Mouse (Mus musculus) limb, embryonic 14.5 days (tissue): ENCODE measurements around the gene Opa3. TPM values are rescaled to one million over a fixed set of nuclear protein-coding genes. Genes with fewer than 3 reads are reported as not detected.
A peak's percentile ranks its signal among the peaks of the same experiment; 100 is the strongest.

Experiments
- ATAC-seq: fragments of 200-750 bp; cut with Nextera tagmentation; 2 replicates; pipeline ENCODE4 v1.8.0; 2017; ENCODE audit warnings: low read depth, moderate number of reproducible peaks, moderate TSS enrichment; ENCODE audit not compliant: low FRiP score
- DNase-seq: peaks from one replicate; pipeline ENCODE4 v3.0.0-alpha.2; 2015; ENCODE audit warnings: low spot score
- H3K27ac ChIP-seq: fragments of 300-500 bp; sonication (generic); replicated peaks from 2 replicates; pipeline ENCODE4 v1.5.1; 2014; ENCODE audit warnings: low read depth, mild to moderate bottlenecking, low read length, moderate library complexity, mixed read lengths
- H3K27me3 ChIP-seq: fragments of 300-500 bp; sonication (generic); 2 replicates; pipeline ENCODE4 v1.6.1; 2014; ENCODE audit warnings: low read length, mixed read lengths; ENCODE audit not compliant: control insufficient read depth, insufficient read depth
- H3K36me3 ChIP-seq: fragments of 300-500 bp; sonication (generic); 2 replicates; pipeline ENCODE4 v1.6.1; 2014; ENCODE audit warnings: mild to moderate bottlenecking, low read length, moderate library complexity, mixed read lengths; ENCODE audit not compliant: control insufficient read depth, insufficient read depth
- H3K4me1 ChIP-seq: fragments of 300-500 bp; sonication (generic); 2 replicates; pipeline ENCODE4 v1.6.1; 2014; ENCODE audit warnings: antibody characterized with exemption, low read length, mixed read lengths; ENCODE audit not compliant: control insufficient read depth, insufficient read depth
- H3K4me2 ChIP-seq: fragments of 300-500 bp; sonication (generic); replicated peaks from 2 replicates; pipeline ENCODE4 v1.6.1; 2014; ENCODE audit warnings: low read depth, mild to moderate bottlenecking, low read length, moderate library complexity; ENCODE audit not compliant: severe bottlenecking
- H3K4me3 ChIP-seq: fragments of 300-500 bp; sonication (generic); replicated peaks from 2 replicates; pipeline ENCODE4 v1.5.1; 2014; ENCODE audit warnings: low read length
- H3K9ac ChIP-seq: fragments of 300-500 bp; sonication (generic); 2 replicates; pipeline ENCODE4 v1.6.1; 2014; ENCODE audit warnings: mild to moderate bottlenecking, low read depth, low read length, moderate library complexity; ENCODE audit not compliant: severe bottlenecking
- H3K9me3 ChIP-seq: fragments of 300-500 bp; sonication (generic); 2 replicates; pipeline ENCODE4 v1.6.1; 2016; ENCODE audit warnings: low read length; ENCODE audit not compliant: control insufficient read depth
- POLR2A ChIP-seq: fragments of 200-500 bp; IDR thresholded peaks from 2 replicates; pipeline ENCODE4 v1.8.0; 2012; ENCODE audit warnings: inconsistent platforms, mild to moderate bottlenecking, moderate library complexity, borderline replicate concordance; ENCODE audit not compliant: insufficient read depth, insufficient read length; ENCODE audit errors: extremely low read depth
- WGBS: fragments of 180-500 bp; shearing (Covaris S2); extraction: QIAGEN DNeasy Blood & Tissue Kit; methylation state at CpG from one replicate; pipeline ENCODE4 v1.1.7; 2014; 5-methylcytosine and 5-hydroxymethylcytosine counted together
- polyA plus RNA-seq, 2 experiments: library from polyadenylated mRNA; depleted of rRNA in 1 of 2; stranded (reverse) in 1 of 2; unstranded in 1 of 2; fragments of >200 nt; fragmentation: Nextera tagmentation in 1 of 2; extraction: Ambion mirVana in 1 of 2; gene quantifications; 2 replicates each; pipeline versions ENCODE4 v1.2.1 to v1.2.3; 2012 to 2014

Gene Opa3
- 19.6 and 23.6 TPM in 2 replicates for polyA plus RNA-seq (2012; rRNA removed)
- polyA plus RNA-seq (2014; fragmentation: Nextera tagmentation; extraction: Ambion mirVana) = 27.5 and 31.7 TPM in 2 replicates

DNA sequence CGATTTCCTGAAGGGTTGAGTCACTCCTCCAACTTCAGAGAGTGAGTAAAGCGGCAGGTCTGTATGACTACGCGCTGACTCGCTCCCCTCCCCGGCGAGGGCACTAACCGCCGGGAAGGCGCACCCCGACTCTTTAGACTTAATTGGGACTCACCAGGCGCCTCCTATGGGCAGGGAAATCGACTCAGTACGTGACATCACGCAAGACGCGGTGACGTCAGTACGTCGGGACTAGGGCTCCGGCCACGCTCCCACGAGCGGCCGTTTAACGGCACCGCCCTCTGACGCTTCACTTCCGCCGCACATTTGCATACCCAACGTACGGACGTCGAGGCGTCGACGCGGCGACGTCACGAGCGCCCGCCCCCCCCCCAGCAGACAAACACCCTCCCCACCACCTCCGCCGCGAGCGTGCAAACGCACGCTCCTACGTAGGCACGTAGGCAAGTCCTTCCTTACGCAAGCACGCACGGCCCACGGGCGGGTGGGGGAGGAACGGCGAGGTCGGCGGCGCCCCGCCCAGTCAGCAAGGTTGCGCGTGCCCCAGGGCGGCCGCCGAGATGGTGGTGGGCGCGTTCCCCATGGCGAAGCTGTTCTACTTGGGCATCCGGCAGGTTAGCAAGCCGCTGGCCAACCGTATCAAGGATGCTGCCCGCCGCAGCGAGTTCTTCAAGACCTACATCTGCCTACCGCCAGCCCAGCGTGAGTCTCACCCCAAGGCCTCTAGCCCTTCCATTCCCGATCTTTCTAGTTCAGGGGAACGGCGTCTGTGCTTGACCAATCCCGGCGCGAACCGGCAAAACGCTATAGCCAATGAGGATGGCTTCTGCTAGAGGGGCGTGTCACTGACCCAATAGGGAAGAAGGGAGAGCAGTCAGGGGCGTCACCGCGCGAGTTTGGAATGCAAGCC, at the start of gene Opa3:
Gene Opa3, plus strand, starts transcription at position 452 of the 910 bp plus-strand sequence.
- no peaks in the 10 kb centered on the region for H3K9me3 ChIP-seq
- H3K4me3 ChIP-seq = peak within 1 kb of the TSS; percentile 64
- H3K27me3 ChIP-seq = no peaks in the 10 kb centered on the region
- WGBS = under 1% methylated on average over 74 of the region's 91 CpGs
- H3K27ac ChIP-seq = peak within 1 kb of the TSS; percentile 96
- H3K4me1 ChIP-seq = peaks cover 12% of the 10 kb centered on the region
- peaks cover 6% of the 10 kb centered on the region; the same call in 1 of the 2 replicates for H3K36me3 ChIP-seq
- peak within 1 kb of the TSS; percentile 65 for H3K9ac ChIP-seq
- H3K4me2 ChIP-seq = peak within 1 kb of the TSS; percentile 72
- DNase-seq (peak; percentile 100), ATAC-seq (peak; percentile 93)
- TF ChIP-seq POLR2A = peak; percentile 89; the same call in 1 of the 2 replicates

DNA sequence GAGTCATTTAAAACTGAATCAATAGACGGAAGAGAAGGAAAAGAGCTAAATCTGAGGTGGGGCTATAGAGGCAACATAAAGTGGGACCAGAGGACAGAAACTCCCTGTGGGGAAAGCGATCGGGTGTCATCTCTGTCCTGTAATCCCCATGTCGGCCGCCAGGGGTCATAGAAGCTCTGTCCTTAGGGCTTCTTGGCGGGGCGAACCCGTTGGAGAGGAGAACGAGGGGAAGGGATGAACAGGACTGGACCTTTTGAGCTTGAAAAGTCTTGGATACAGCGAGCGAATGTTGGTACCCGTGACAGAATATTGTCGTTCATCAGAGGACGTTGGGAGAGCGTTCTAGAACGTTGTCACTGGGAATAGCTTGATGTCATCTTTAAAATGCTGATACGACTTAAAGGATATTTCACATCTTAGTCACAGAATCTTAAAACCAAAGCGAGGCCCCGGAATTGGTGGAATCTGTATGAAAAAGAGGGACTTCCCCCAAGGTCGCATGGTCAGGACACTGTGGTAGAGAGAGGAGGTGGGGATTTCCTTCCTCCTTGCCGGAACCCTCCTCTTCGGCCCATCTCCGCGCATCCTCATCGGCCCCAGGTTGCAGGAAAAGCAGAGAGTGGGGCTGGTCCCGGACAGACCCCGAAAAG, 49.6 kb upstream of the Opa3 start:
- no peak overlapping the region for H3K27ac ChIP-seq
- TF ChIP-seq POLR2A = no peak
- peaks cover 6% of the 10 kb centered on the region; the same call in 1 of the 2 replicates for H3K4me1 ChIP-seq
- ATAC-seq (no peak), DNase-seq (no peak)
- peaks cover 52% of the 10 kb centered on the region for H3K27me3 ChIP-seq
- H3K9me3 ChIP-seq = peaks cover 8% of the 10 kb centered on the region; the same call in 1 of the 2 replicates
- H3K4me2 ChIP-seq = peak overlapping the region; percentile 43
- WGBS = 6% methylated on average over 27 of the region's 27 CpGs
- 0 out of 2 replicates have a peak overlapping the region, but pooled peaks have one; percentile 6 for H3K4me3 ChIP-seq
- no peak overlapping the region for H3K9ac ChIP-seq
- H3K36me3 ChIP-seq = 0 out of 2 replicates have a peak, but pooled peaks cover 1% of the 10 kb centered on the region

DNA sequence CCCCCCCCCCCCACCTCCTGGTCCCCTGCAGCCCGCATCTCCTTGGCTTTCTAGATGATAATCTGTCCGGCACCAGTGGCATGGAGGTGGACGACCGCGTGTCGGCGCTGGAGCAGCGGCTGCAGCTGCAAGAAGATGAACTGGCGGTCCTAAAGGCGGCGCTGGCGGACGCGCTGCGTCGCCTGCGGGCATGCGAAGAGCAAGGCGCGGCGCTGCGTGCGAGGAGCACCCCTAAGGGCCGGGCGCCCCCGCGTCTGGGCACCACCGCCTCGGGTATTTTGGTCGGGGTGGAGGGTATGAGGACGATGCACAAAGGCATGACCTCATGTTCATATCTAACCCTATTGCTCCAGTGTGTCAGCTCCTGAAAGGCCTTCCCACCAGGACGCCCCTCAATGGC, 49.0 kb upstream of the Opa3 start:
- Histone ChIP-seq H3K4me3 (peak overlapping the region; percentile 26), H3K27ac (no peak overlapping the region), H3K4me1 (peaks cover 6% of the 10 kb centered on the region; the same call in 1 of the 2 replicates), H3K36me3 (0 out of 2 replicates have a peak, but pooled peaks cover 5% of the 10 kb centered on the region), H3K9me3 (peaks cover 8% of the 10 kb centered on the region; the same call in 1 of the 2 replicates), H3K27me3 (peaks cover 52% of the 10 kb centered on the region), H3K9ac (no peak overlapping the region), H3K4me2 (peak overlapping the region; percentile 43)
- no peak for TF ChIP-seq POLR2A
- ATAC-seq (no peak), DNase-seq (no peak)
- WGBS = under 1% methylated on average over 32 of the region's 32 CpGs

DNA sequence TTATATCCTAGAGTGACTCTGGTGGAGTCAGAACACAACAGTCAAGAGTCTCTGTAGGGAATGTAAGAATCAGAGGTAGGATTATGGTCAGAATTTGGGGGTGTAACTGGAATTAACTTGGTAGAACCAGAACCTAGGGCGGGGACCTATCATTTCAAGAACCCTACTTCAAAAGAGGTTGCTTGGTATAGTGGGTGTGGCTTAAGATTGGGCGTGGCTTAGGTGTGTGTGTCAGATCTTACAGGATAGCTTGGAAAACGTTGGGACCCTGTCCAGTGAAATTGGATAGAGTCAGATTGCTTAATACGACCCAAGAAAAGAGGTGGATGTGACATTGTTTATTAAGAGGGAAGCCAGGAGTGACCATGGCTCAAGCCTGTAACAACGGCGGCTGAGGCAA, 48.2 kb upstream of the Opa3 start:
- DNase-seq (no peak), ATAC-seq (no peak)
- no peak for TF ChIP-seq POLR2A
- Histone ChIP-seq H3K36me3 (0 out of 2 replicates have a peak, but pooled peaks cover 5% of the 10 kb centered on the region), H3K27me3 (peaks cover 52% of the 10 kb centered on the region), H3K4me1 (peaks cover 12% of the 10 kb centered on the region), H3K9me3 (peaks cover 8% of the 10 kb centered on the region; the same call in 1 of the 2 replicates), H3K4me3 (peak overlapping the region; percentile 26; the same call in 1 of the 2 replicates), H3K27ac (no peak overlapping the region), H3K4me2 (no peak overlapping the region), H3K9ac (no peak overlapping the region)
- WGBS = 32% methylated on average over 6 of the region's 6 CpGs

DNA sequence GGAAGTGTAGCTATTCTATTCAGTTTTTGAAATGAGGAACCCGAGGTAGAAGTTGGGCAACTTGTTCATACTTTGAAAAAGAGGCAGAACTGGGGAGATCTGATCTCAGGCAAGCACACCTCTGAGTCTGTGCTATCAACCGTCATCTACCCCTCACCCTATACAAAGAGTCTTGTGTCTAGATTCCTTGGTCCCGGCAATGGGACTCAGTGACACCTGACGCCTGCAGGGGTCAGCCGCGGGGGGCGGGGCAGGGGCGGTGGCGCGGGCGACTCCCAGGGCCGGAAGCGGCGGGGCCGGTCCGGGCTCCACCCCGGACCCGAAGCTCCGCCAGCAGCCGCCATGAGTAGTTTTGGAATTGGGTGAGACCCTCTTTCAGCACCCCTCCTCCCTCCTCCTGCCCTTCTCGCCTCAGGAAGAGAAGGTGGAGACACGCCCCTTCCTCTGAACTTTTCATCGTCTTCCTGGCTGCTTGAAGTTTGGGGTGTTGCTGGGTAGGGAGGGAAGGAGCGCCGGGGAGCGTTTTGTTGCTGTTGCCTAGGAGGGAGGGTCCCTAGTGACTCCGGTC, 47.2 kb upstream of the Opa3 start:
- 1% methylated on average over 24 of the region's 27 CpGs for WGBS

More for the DNA sequence above, 47.2 kb upstream of the Opa3 start:
- H3K4me2 ChIP-seq = peak overlapping the region; percentile 78
- peaks cover 7% of the 10 kb centered on the region for H3K36me3 ChIP-seq
- peaks cover 45% of the 10 kb centered on the region for H3K27me3 ChIP-seq
- no peak for DNase-seq
- peak overlapping the region; percentile 63 for H3K9ac ChIP-seq
- peak overlapping the region; percentile 58 for H3K4me3 ChIP-seq
- no peak overlapping the region for H3K27ac ChIP-seq
- no peak for TF ChIP-seq POLR2A
- peak; percentile 45; the same call in 1 of the 2 replicates for ATAC-seq
- H3K9me3 ChIP-seq = 0 out of 2 replicates have a peak, but pooled peaks cover 4% of the 10 kb centered on the region
- peaks cover 16% of the 10 kb centered on the region for H3K4me1 ChIP-seq
